Mouse (Mus musculus) brain, adult 2 months (tissue): ENCODE results near the gene Ubl7.
"Not testable (repeated sequence)": the region's sequence is repeated elsewhere in the genome, so short reads cannot be mapped to it uniquely, and the experiment has no call there.

ENCODE experiments used
- DNase-seq: peaks from one replicate; pipeline ENCODE4 v3.0.0; 2011; ENCODE audit warnings: low read depth, low spot score

The Ubl7 gene

GRCm38 (mm10) chr9:57910254-57911160 is at the start of gene Ubl7:
Ubl7 (plus strand) TSS chr9:57910979.
- peak; percentile 98 for DNase-seq

DNA sequence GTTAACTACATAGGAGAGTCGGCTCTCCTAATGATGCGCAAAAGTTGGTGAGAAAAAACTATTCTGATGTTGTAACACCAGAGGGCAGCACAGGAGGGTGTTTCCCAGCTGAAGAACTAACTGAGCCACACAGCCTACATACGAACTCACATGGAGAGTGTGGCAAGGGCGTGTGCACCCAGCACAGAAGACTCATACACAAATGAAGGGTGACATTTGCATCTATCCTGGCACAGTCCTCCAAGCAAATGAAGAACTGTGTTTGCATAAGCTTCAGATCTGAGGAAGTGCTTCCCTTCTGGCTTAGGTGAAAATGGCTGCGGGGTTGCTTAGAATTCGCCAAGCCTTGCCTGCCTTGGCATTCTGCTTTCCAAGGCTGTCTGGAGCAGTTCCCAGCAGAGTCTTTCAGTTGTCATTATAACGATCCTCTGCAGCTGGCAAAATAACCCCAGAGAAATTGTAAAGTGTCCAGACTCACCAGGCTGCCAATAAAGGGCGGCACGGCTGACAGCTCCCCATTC is 48.8 kb upstream of the Ubl7 start:
- DNase-seq: peak; percentile 91

- DNase-seq: no peak
Observed at GRCm38 (mm10) chr9:57864336-57864735, 46.4 kb upstream of the Ubl7 start.

DNA sequence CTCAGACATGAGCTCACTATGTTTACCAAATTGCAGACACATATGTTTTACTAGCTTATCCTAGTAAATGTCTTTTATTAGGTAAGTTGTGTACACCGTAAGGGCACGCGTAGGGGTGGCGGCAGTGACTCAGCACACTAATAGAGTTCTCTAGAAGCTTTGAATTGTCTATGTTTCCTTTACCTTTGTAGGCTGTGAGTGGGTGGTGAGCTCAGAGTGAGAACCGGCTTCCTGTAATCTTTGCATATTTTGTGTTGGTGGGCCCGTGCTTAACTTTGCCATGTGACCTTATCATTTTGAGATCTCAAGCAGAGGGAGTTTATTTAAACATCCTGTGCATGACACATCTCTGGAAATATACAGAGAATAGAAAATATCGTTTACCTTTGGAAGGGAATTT is 44.2 kb upstream of the Ubl7 start:
- peak; percentile 71 for DNase-seq

- DNase-seq: peak; percentile 87
Observed at GRCm38 (mm10) chr9:57867236-57867635, 43.5 kb upstream of the Ubl7 start.

GRCm38 (mm10) chr9:57867880-57868279 is 42.9 kb upstream of the Ubl7 start:
- peak; percentile 57 for DNase-seq

GRCm38 (mm10) chr9:57868767-57869166 is 42.0 kb upstream of the Ubl7 start:
- DNase-seq: no peak

DNA sequence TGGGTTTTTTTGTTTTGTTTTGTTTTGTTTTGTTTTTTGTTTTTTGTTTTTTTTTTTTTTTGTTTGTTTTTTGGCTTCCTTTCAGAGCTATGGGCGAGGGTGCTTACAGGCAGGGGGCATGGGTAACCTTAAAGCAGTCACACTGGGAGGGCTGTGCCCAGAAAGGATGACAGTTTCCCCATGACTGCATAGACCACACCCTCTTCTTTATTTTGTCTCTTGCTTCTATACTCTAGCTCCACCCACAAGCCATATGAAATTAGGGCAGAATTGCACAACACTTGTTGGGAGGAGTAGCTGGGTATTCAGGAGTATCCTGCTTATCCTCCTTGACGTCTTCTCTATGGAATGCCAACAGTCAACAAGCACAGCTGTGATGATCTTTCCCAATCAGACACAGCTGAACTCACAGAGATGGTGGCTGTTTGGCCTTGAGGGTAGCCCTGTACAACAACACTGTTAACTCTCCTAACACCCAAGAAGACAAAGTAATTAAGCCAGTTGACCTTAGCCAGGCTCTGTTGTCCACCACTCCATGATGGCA is 40.4 kb upstream of the Ubl7 start:
- no peak for DNase-seq

DNA sequence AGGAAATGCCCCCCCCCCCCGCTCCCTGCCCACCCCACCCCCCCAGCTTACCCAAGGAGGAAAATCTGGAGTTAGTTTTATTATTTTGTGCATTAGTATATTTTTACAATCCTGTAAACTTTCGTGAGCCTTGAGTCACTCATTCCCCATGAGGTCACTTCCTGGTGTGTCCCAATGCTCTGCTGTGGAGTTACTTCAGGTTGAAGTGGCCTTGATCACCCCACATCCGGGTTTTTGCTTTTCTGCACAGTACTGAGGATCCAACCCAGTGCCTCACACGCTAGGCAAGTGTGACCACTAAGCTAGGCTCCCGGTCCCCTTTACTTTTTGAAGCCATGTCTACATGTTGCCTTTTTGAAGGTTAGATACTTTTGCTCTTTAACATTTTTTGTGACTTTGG is 36.6 kb upstream of the Ubl7 start:
- no peak for DNase-seq

GRCm38 (mm10) chr9:57874994-57875393 is 35.8 kb upstream of the Ubl7 start:
- DNase-seq: peak; percentile 33

GRCm38 (mm10) chr9:57879213-57879612 is 31.6 kb upstream of the Ubl7 start:
- no peak for DNase-seq

DNA sequence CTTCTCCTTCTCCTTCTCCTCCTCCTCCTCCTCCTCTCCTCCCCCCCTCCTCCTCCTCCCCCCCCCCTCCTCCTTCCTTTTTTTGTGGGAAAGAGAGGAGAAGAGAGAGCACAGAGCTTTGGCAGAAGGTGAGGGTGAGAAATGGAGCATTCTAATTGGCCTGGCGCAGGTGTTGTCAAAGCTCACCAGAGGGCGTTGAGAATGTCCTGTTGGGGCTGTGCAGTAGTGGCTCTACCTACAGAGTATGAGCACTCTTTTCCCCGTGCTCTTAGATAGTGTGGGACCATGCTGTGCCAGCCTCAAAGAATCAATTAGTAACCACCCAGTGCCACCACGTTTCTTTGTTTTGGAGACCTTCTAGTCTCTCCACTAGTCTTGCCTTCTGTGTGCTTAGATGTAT is 30.5 kb upstream of the Ubl7 start:
- DNase-seq: peak; percentile 13

GRCm38 (mm10) chr9:57881781-57882180 is 29.0 kb upstream of the Ubl7 start:
- not testable (repeated sequence) for DNase-seq

GRCm38 (mm10) chr9:57883413-57883812 is 27.4 kb upstream of the Ubl7 start:
- no peak for DNase-seq

DNA sequence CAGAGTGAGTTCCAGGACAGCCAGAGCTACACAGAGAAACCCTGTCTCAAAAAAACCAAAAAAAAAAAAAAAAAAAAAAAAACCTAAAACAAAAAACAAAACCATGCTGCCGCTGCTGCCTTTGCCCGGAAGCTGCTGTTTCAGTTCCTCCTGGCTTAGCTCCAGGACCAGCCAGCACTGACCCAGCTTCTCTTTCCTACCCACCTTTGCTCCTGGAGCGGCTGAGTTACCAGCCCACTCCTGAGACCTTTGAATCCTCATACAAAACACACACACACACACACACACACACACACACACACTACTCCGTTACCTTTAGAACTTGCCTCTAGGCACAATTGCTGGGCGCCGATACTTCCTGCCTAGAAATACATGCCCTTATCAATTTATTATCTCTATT is 22.7 kb upstream of the Ubl7 start:
- DNase-seq: no peak

- DNase-seq: no peak
Observed at GRCm38 (mm10) chr9:57900478-57900877, 10.3 kb upstream of the Ubl7 start.

- peak; percentile 47 for DNase-seq
Observed at GRCm38 (mm10) chr9:57901197-57901596, 9.6 kb upstream of the Ubl7 start.

GRCm38 (mm10) chr9:57901601-57902000 is 9.2 kb upstream of the Ubl7 start:
- DNase-seq: no peak

GRCm38 (mm10) chr9:57902132-57902531 is 8.6 kb upstream of the Ubl7 start:
- DNase-seq: peak; percentile 83

DNA sequence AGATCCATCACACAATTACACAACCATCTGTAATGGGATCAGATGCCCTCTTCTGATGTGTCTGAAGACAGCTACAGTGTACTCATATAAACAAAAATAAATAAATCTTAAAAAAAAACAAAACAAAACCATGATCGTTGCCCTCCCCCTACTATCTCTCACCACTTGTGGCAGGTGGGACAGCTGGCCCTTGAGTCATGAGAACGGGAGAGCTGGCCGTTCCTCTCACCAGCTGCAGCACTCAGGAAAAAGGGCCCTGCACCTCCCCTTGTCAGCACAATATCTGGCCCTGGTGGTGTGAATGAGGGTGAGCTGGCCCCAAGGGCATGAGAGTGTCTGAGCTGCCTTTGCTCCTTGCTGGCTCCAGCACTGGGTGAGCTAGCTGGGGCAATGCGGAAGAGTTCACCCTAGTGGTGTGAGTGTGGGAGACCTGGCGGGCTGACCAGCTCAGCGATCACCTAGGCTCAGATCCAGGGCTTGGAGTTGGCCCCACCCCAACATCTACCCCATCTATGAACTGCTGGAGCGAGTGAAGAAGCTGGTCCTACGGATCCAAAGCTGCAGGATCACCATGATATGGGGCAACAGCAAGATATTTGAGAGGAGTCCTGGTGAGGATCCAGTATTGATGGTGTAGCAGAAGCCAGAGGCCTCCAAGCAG is 7.1 kb upstream of the Ubl7 start:
- DNase-seq: no peak

- DNase-seq: no peak
Observed at GRCm38 (mm10) chr9:57904250-57904644, 6.5 kb upstream of the Ubl7 start.

DNA sequence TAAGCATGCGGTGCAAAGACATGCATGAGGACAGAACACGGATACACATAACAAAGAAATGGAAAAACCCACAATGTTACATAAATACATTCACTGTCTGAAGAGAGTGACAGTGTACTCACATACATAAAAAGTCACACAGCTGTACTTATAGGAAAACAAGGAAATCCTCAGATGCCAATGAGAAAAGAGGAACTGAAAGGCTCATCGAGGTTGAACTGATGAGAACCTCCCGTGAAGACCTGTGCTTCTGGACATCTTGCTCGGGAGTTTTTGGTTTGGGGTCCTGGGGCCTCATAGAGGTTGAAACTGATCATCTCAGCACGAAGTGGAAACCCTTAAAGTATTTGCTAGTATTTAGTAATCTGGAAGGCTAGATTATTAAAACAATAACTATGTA is 3.6 kb upstream of the Ubl7 start:
- DNase-seq: no peak
